Mouse (Mus musculus) liver, postnatal 0 days (tissue): ENCODE measurements around the gene Pde4d.

Experiments used
- CTCF ChIP-seq: sonication (generic); IDR thresholded peaks from 2 replicates; pipeline ENCODE4 v1.5.1; 2016; ENCODE audit warnings: antibody characterized with exemption, low read depth
- EP300 ChIP-seq: IDR thresholded peaks from 2 replicates; pipeline ENCODE4 v1.6.1; 2016; ENCODE audit warnings: antibody characterized with exemption, low read depth, mild to moderate bottlenecking

- TF ChIP-seq CTCF (no peak), EP300 (no peak)
Observed at GRCm38 (mm10) chr13:109809646-109810045, 1359.9 kb downstream of the Pde4d start.
